Mouse (Mus musculus) kidney, adult 11 months (tissue): Measurements from ENCODE around the gene Kctd12b.
A peak's percentile ranks its signal among the peaks of the same experiment; 100 is the strongest.
"Not testable (repeated sequence)": the region's sequence is repeated elsewhere in the genome, so short reads cannot be mapped to it uniquely, and the experiment has no call there.

Experiments
- DNase-seq: peaks from one replicate; pipeline ENCODE4 v3.0.0; 2022

Kctd12b gene

DNA sequence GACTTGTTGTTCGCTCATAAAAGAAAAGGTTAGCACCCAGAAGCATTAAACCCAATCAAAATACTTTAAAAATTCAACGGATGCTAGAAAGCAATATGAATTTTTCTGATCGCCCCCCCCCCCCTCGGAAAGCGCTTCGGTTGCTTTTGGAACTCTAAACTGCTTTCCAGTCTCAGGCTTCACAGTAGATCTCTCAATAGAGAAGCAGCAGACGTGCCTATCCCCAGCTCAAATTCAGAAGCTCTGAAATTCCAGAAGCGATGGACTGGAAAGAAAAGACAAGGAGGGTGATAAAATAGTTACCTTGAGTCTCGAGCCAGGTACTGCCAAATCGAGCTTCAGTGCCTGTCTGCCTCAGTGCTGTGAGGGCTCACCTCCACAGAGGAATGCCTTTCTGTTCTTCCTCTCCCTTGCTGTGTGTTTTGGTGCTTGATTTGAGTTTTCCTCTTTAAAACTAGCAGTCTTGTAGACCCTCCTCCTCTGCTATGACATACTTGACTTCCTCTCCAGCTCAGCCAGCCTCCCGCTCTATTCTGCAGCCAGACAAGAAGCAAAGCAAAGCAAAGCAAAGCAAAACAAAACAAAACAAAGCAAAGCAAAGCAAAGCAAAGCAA lies at the start of gene Kctd12b:
Gene Kctd12b (minus strand): TSS at position 610 of the 614 bp plus-strand sequence.
- DNase-seq = peak; percentile 8

DNA sequence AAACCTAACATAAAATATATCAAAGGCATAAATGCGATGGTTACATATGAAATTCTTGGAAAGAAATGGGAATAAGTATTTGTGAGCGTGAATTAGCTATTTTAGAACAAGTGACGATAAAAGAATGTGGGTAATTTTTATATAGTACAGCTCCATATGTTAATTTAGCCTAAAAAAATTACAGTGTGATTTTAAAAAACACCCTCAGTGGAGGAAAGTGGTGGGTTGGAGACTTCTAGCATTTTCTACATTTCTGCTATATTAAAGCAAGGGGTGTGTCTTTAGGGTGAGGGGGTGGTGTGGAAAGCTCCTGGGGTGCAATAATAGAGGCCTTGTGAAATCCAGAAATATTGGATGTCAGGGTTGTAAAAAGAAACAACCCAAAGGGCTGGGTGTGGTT lies 46.3 kb upstream of the Kctd12b start:
- no peak for DNase-seq

- peak; percentile 11 for DNase-seq
Observed at GRCm38 (mm10) chrX:153735697-153736096, 39.5 kb upstream of the Kctd12b start.

DNA sequence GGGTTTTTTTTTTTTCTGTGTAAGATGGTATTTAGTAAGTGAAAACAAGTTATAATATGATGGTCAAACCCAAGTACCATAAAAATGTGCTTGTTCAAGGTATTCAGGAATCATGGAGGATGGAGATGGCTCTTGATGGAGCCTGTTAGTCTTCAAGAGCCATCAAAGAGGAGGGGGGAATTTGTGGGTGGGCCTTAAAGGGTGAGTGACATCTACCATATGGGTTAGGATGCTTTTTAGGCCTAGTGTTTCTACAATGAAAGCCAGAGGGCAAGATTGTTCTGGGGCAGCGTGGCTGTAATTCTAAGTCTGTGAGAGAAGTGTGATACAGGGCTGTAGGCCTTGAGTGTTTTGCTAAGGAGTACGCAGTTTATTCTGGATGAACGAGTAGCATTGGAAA lies 28.2 kb upstream of the Kctd12b start:
- DNase-seq = no peak

GRCm38 (mm10) chrX:153723110-153723916 lies 27.1 kb upstream of the Kctd12b start, which contains the start of gene Nbdy:
Gene Nbdy, plus strand, starts transcription at chrX:153723590.
- DNase-seq = peak; percentile 44

- no peak for DNase-seq
Observed at GRCm38 (mm10) chrX:153719602-153720001, 23.4 kb upstream of the Kctd12b start.

- DNase-seq = no peak
Observed at GRCm38 (mm10) chrX:153716716-153717115, 20.5 kb upstream of the Kctd12b start.

GRCm38 (mm10) chrX:153707735-153708134 lies 11.5 kb upstream of the Kctd12b start:
- DNase-seq = no peak

DNA sequence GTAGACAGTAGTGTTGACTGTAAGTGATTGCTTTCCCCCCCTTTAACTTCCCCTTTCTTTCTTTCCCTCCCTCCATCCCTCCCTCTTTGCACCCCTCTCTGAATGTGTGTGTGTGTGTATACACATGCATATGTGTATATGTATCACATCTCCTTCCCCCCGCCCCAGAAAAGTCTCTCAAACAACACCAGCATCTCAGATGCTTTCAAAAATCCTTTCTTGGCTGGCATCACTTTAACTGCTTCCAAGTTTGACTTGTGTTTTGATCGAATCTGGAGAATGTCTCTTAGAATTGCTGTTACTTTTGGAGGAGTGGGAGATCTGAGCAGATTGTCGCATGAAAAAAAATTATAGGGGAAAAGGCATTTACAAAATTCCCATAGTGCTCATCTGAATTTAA lies 4.3 kb upstream of the Kctd12b start:
- DNase-seq = no peak

DNA sequence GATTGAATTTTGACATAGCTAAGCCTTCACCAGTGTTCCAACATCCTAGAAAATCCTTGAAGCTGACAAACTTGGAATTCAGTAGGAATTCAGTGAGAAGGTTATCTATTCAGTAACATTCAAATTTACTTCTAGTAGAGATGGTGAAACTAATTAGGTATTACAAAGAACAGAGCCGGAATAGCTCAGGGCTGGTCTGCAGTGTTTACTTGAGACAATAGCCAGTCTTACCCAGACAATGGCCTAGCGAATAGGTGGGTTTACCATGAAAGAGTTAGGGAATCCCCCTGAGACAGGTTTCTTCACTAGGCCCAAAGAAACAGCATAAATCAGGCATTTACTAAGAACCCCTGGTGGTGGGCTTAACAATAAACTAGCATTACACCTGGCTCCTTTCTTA lies 28.0 kb downstream of the Kctd12b start:
- DNase-seq = not testable (repeated sequence)

DNA sequence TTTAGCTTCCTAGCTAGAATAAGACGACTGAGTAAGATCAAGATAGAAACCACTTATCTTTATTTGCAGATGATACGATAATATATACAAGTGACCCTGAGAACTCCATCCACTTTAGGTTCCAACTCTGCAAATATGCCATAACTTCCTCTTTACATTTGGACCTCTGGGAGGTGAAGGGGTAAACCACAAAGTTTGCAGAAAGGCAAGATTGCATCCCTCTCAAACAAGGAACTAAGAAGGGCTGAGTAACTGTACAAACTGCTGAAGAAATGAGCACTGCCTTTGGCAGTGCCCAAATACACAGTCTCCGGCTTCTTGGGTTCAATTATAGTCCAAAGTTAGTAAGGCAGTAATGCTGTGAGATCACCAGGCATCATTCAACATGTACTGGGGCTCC lies 31.3 kb downstream of the Kctd12b start:
- DNase-seq = no peak

DNA sequence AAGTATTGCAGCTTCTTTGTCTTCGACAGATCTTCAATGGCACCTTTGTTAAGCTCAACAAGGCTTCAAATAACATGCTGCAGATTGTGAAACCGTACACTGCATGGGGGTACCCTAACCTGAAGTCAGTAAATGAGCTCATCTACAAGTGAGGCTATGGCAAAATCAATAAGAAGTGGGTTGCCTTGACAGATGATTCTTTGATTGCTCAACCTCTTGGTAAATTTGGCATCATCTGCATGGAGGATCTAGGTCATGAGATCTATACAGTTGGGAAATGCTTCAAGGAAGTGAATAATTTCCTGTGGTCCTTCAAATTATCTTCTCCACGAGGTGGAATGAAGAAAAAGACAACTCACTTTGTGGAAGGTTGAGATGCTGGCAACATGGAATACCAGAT lies 39.2 kb downstream of the Kctd12b start:
- DNase-seq = no peak

GRCm38 (mm10) chrX:153640615-153641014 lies 55.6 kb downstream of the Kctd12b start:
- DNase-seq = no peak

- no peak for DNase-seq
Observed at GRCm38 (mm10) chrX:153636247-153636646, 59.9 kb downstream of the Kctd12b start.
